8 mouse cellular contexts compared by ENCODE assay signal in the genomic region with DNA sequence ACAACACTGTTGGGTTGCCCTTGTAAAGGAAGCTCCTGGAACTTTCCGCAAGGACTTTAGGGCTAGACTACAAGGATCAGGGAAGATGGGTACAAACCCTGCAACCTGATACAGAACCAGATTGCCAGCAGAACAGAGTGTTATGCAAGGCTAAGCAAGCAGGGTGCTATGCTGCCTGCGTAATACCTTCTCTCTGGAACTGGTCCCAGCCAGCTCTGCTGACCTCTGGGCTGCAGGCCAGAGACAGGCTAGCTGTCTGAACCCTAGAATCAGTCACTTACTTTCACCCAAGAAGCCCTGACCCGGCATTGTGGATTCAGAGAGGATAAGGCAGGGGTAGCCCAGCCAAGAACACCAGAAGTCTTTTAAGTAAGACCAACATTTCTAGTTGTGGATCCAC. TPM values are rescaled to one million over a fixed set of nuclear protein-coding genes. Genes with fewer than 3 reads are reported as not detected.
DNase-seq lines count a peak whose midpoint lies in the region; ATAC-seq and TF ChIP-seq lines count a peak whose summit lies in the region.
"Had no signal": no experiment of that assay in that cellular context is flagged by ENCODE, and none has a peak within 500 bp of the region (broad histone marks: within the 10 kb centered on the region; RNA-seq: fewer than 3 reads in every experiment).

No protein-coding gene starts in this region.

- no peaks in the 10 kb centered on the region for H3K27me3 ChIP-seq in liver, postnatal 0 days (ENCODE audit: insufficient read depth, low read length)
- H3K27me3 ChIP-seq: limb, embryonic 13.5 days had no signal

- peak; percentile 92 to 96 for DNase-seq in adrenal gland, adult (ENCODE audit: inconsistent age in 2 of 2, low spot score in 1 of 2)
- DNase-seq in brain, adult 2 months (ENCODE audit: low read depth, low spot score) = peak; percentile 88
- peak; percentile 57 for DNase-seq in heart, postnatal 25 days (ENCODE audit: low spot score)
- peak; percentile 69 for DNase-seq in liver, postnatal 0 days
- DNase-seq in left cerebral cortex, adult 18-20 months (ENCODE audit: low spot score in 2 of 2) = no peak
- DNase-seq in T-cell, adult 2 months (ENCODE audit: low spot score) = no peak

- no peak for TF ChIP-seq CTCF in liver, postnatal 0 days (IDR thresholded peaks at IDR 0.05; ENCODE audit: low read depth)

- H3K27ac ChIP-seq in liver, postnatal 0 days (ENCODE audit: low read depth) = peak overlapping the region; percentile 88
- H3K27ac ChIP-seq: limb, embryonic 13.5 days had no signal

- H3K9me3 ChIP-seq in liver, postnatal 0 days (ENCODE audit: low read length) = no peaks in the 10 kb centered on the region
- H3K9me3 ChIP-seq: limb, embryonic 13.5 days had no signal

- peaks cover 69% of the 10 kb centered on the region for H3K36me3 ChIP-seq in liver, postnatal 0 days (replicated peaks; ENCODE audit: insufficient read depth, low read length)

- ATAC-seq in liver, postnatal 0 days = peak; percentile 33
- ATAC-seq in inflammation-experienced regulatory T-cells, adult 6 months = no peak

- peaks cover 13% of the 10 kb centered on the region for H3K4me1 ChIP-seq in liver, postnatal 0 days (ENCODE audit: insufficient read depth)

- no peak overlapping the region for H3K4me3 ChIP-seq in liver, postnatal 0 days (ENCODE audit: low read depth, low read length)
- H3K4me3 ChIP-seq: limb, embryonic 13.5 days had no signal

- TF ChIP-seq EP300 in liver, postnatal 0 days (IDR thresholded peaks at IDR 0.05; ENCODE audit: low read depth) = peak; percentile 63

- H3K4me2 ChIP-seq in liver, postnatal 0 days (ENCODE audit: low read depth, low read length) = no peak overlapping the region
- H3K4me2 ChIP-seq: limb, embryonic 13.5 days had no signal

- 65% methylated on average over 3 of the region's 3 CpGs for WGBS in liver, postnatal 0 days (ENCODE audit: insufficient replicate concordance)

- intact Hi-C loops in heart, postnatal 25 days (cut with DNase I) = no loop called here

- peak overlapping the region; percentile 38; the same call in 1 of the 2 replicates for H3K9ac ChIP-seq in liver, postnatal 0 days (replicated peaks)
- H3K9ac ChIP-seq: limb, embryonic 13.5 days had no signal

RNA-seq across cellular contexts. Expression of a gene that starts 23.7 kb away (rescaled TPM):
- 10 to 100 TPM; 78.1 to 81.2 TPM for total RNA-seq in heart, postnatal 25 days (2021)
- polyA plus RNA-seq in liver, postnatal 0 days (2015; fragmentation: Nextera tagmentation; extraction: Ambion mirVana) = 13.8 and 15.7 TPM in 2 replicates
- polyA plus RNA-seq in inflammation-experienced regulatory T-cells, adult 6 months (2017; shearing (Covaris generic)) = under 1 TPM; 0.32 to 0.63 (median 0.44) TPM
- total RNA-seq in left cerebral cortex, adult 18-20 months (2021) = 10 to 100 TPM; 49.5 to 51.2 TPM

RNA-seq across cellular contexts. Expression of a gene that starts 30.9 kb away (rescaled TPM):
- 1 to 10 TPM; 3.4 to 4.2 TPM for total RNA-seq in heart, postnatal 25 days (2021)
- 1.6 and 1.8 TPM in 2 replicates for polyA plus RNA-seq in liver, postnatal 0 days (2015; fragmentation: Nextera tagmentation; extraction: Ambion mirVana)
- polyA plus RNA-seq in inflammation-experienced regulatory T-cells, adult 6 months (2017; shearing (Covaris generic)) = 1 to 10 TPM; 4.6 to 6.0 (median 4.8) TPM
- 1 to 10 TPM; 3.7 to 4.6 TPM for total RNA-seq in left cerebral cortex, adult 18-20 months (2021)

RNA-seq across cellular contexts. Expression of a gene that starts 31.3 kb away (rescaled TPM):
- 1 to 10 TPM; 3.1 to 3.6 TPM for total RNA-seq in heart, postnatal 25 days (2021)
- 411 and 419 TPM in 2 replicates for polyA plus RNA-seq in liver, postnatal 0 days (2015; fragmentation: Nextera tagmentation; extraction: Ambion mirVana)
- under 1 TPM in 1 of 3 experiments, not detected in 2; 0.93 TPM for polyA plus RNA-seq in inflammation-experienced regulatory T-cells, adult 6 months (2017; shearing (Covaris generic))
- under 1 TPM; 0.77 to 0.84 TPM for total RNA-seq in left cerebral cortex, adult 18-20 months (2021)

RNA-seq across cellular contexts. Expression of a gene that starts 31.9 kb away (rescaled TPM):
- 1 to 10 TPM; 5.6 to 7.5 TPM for total RNA-seq in heart, postnatal 25 days (2021)
- polyA plus RNA-seq in liver, postnatal 0 days (2015; fragmentation: Nextera tagmentation; extraction: Ambion mirVana) = 32.4 and 36.9 TPM in 2 replicates
- polyA plus RNA-seq in inflammation-experienced regulatory T-cells, adult 6 months (2017; shearing (Covaris generic)) = 1 to 10 TPM; 2.2 to 4.4 (median 4.3) TPM
- 10 to 100 TPM; 67.5 to 72.1 TPM for total RNA-seq in left cerebral cortex, adult 18-20 months (2021)

RNA-seq across cellular contexts. Expression of a gene that starts 37.6 kb away (rescaled TPM):
- 10 to 100 TPM; 47.7 to 49.6 TPM for total RNA-seq in heart, postnatal 25 days (2021)
- polyA plus RNA-seq in liver, postnatal 0 days (2015; fragmentation: Nextera tagmentation; extraction: Ambion mirVana) = 30.1 and 32.2 TPM in 2 replicates
- 10 to 100 TPM; 43.1 to 73.3 (median 57.4) TPM for polyA plus RNA-seq in inflammation-experienced regulatory T-cells, adult 6 months (2017; shearing (Covaris generic))
- total RNA-seq in left cerebral cortex, adult 18-20 months (2021) = 100 to 1,000 TPM; 283 to 350 TPM

Comparison
In these comparisons a context has a peak if more than half of its experiments do, and no peak if none do; other contexts are left out.
1. DNase-seq: peak in adrenal gland, adult (2 of 2), brain, adult 2 months (single experiment), heart, postnatal 25 days (single experiment) and liver, postnatal 0 days (single experiment); none in left cerebral cortex, adult 18-20 months (0 of 2) and T-cell, adult 2 months (single experiment).